Mouse (Mus musculus) mature B cell (primary cell): ENCODE measurements around the gene Pdcl3.
"Not testable (repeated sequence)": the region's sequence is repeated elsewhere in the genome, so short reads cannot be mapped to it uniquely, and the experiment has no call there.

Experiments used
- in situ Hi-C: fragments of 300-500 bp; cut with MboI; formaldehyde crosslinking; loops from 2 replicates; pipeline ENCODE4 v1.14.3; 2019

Pdcl3 gene

GRCm38 (mm10) chr1:39017871-39018270 is 32.5 kb downstream of the Pdcl3 start:
- in situ Hi-C loops = loop anchor here (25.0 kb wide), 1 partner anchor 494 kb away; no protein-coding TSS in a partner anchor

- in situ Hi-C loops = no loop called here
Observed at GRCm38 (mm10) chr1:39025142-39025541, 39.7 kb downstream of the Pdcl3 start.

- in situ Hi-C loops = no loop called here
Observed at GRCm38 (mm10) chr1:39025840-39026239, 40.4 kb downstream of the Pdcl3 start.

DNA sequence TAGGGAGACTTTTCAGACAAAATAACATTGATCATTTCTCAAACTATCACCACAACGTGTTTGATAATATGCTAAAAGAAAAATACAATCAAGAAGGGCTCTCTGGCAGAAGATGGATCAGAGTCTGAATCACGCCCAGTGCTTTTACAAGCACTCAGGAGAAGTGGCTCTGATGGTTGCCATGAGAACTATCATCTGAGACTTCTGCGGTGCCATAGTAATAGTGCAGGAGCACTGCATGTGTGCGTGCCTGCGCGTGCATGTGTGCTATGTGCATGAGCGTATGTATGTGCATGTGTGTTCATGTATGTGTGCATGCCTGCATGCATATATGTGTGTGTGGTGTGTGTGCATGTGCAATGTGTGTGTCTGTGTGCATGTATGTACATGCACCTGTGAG is 43.8 kb downstream of the Pdcl3 start:
- in situ Hi-C loops = no loop called here

DNA sequence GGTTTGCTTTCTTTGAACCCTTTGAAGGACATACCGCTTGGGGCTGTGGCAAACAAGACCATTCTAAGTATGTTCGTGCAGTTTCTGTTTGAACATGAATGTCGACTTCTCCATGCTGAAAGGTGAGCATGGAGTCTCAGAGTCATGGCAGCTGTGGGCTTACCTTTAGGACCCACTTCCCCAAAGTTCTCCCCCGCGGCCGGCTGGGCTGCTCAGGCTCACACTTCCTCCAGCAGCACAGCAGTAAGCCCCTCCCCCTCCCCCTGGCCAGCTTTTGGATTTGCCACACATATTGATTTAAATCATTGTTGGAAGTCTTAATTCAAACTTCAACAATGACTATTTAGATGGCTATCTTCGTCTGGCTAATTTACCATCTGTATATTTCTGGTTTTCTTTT is 44.7 kb downstream of the Pdcl3 start:
- in situ Hi-C loops = no loop called here

- in situ Hi-C loops = no loop called here
Observed at GRCm38 (mm10) chr1:39035817-39036216, 50.4 kb downstream of the Pdcl3 start.

DNA sequence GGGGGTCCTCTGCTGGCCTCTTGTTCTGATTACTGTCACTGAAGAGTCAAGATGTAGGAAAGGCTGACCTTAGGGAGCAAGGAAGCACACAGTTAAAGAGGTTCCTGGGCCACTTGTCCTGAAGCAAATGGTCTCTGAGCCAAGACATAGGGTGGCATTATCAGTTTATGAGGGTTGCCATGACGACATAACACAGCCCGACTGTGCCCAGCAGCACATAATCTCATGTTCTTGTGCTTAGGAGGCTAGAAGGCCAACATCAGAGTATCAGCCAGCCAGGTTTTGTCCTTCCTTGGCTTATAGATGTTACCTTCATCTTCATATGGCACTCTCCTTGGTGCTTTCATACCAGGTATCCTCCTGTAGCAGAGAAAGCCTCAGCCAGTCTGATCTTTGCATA is 56.8 kb downstream of the Pdcl3 start:
- in situ Hi-C loops = no loop called here

DNA sequence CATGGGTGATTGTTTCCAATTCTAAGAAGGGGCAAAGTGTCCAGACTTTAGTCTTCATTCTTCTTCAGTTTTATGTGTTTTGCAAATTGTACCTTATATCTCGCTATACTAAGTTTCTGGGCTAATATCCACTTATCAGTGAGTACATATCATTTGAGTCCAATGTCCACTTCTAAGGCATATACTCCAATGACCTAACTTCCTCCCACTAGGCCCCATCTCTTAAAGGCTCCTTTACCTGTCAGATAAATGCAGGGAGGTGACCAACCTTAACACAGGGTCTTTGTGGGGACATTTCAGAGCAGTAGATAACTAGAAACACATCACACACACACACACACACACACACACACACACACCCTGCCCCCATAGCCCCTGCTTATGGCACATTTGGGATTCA is 59.0 kb downstream of the Pdcl3 start:
- in situ Hi-C loops = not testable (repeated sequence)

- in situ Hi-C loops = no loop called here
Observed at GRCm38 (mm10) chr1:39046689-39047088, 61.3 kb downstream of the Pdcl3 start.
